Mouse (Mus musculus) adrenal gland, postnatal 25 days (tissue): ENCODE measurements around the gene Eif4ebp2. TPM values are rescaled to one million over a fixed set of nuclear protein-coding genes. Genes with fewer than 3 reads are reported as not detected.
A peak's percentile ranks its signal among the peaks of the same experiment; 100 is the strongest.

Source experiments
- DNase-seq: peaks from one replicate; pipeline ENCODE4 v3.0.0; 2021; ENCODE audit warnings: mixed read lengths
- total RNA-seq: library from RNA; stranded (reverse); gene quantifications from 2 replicates; pipeline ENCODE4 v1.2.3, GENCODE M21; 2021

The Eif4ebp2 gene
- total RNA-seq, 1 experiment from 2014 or later = 112 TPM

GRCm38 (mm10) chr10:61418131-61418900 is 34.1 kb downstream of the Eif4ebp2 start:
- DNase-seq = no peak

GRCm38 (mm10) chr10:61417672-61418071 is 34.8 kb downstream of the Eif4ebp2 start, which contains the start of gene Nodal:
Nodal (plus strand) TSS chr10:61417972.
- DNase-seq = no peak

GRCm38 (mm10) chr10:61417046-61417445 is 35.4 kb downstream of the Eif4ebp2 start:
- DNase-seq = no peak

GRCm38 (mm10) chr10:61416561-61416960 is 35.9 kb downstream of the Eif4ebp2 start:
- no peak for DNase-seq

GRCm38 (mm10) chr10:61415890-61416289 is 36.6 kb downstream of the Eif4ebp2 start:
- no peak for DNase-seq

- no peak for DNase-seq
These were observed 37.2 kb downstream of the Eif4ebp2 start for GRCm38 (mm10) chr10:61415240-61415639.

- no peak for DNase-seq
These were observed 39.4 kb downstream of the Eif4ebp2 start for GRCm38 (mm10) chr10:61412910-61413625.

- DNase-seq = no peak
These were observed 42.3 kb downstream of the Eif4ebp2 start for GRCm38 (mm10) chr10:61410193-61410592.

GRCm38 (mm10) chr10:61409776-61410175 is 42.7 kb downstream of the Eif4ebp2 start:
- DNase-seq = no peak

GRCm38 (mm10) chr10:61405958-61406357 is 46.5 kb downstream of the Eif4ebp2 start:
- no peak for DNase-seq

- DNase-seq = no peak
These were observed 49.5 kb downstream of the Eif4ebp2 start for GRCm38 (mm10) chr10:61402911-61403310.

GRCm38 (mm10) chr10:61402480-61402879 is 50.0 kb downstream of the Eif4ebp2 start:
- no peak for DNase-seq

- no peak for DNase-seq
These were observed 52.1 kb downstream of the Eif4ebp2 start for GRCm38 (mm10) chr10:61400407-61400806.

GRCm38 (mm10) chr10:61399156-61399734 is 53.2 kb downstream of the Eif4ebp2 start:
- DNase-seq = peak; percentile 70

- no peak for DNase-seq
These were observed 54.3 kb downstream of the Eif4ebp2 start for GRCm38 (mm10) chr10:61398125-61398524.

- no peak for DNase-seq
These were observed 57.9 kb downstream of the Eif4ebp2 start for GRCm38 (mm10) chr10:61394476-61395136.

GRCm38 (mm10) chr10:61392584-61392983 is 59.9 kb downstream of the Eif4ebp2 start:
- DNase-seq = no peak

- no peak for DNase-seq
These were observed 62.3 kb downstream of the Eif4ebp2 start for GRCm38 (mm10) chr10:61390148-61390547.

GRCm38 (mm10) chr10:61389020-61389419 is 63.4 kb downstream of the Eif4ebp2 start:
- no peak for DNase-seq

- DNase-seq = no peak
These were observed 66.2 kb downstream of the Eif4ebp2 start for GRCm38 (mm10) chr10:61386284-61386683.

GRCm38 (mm10) chr10:61385174-61385573 is 67.3 kb downstream of the Eif4ebp2 start:
- DNase-seq = no peak

GRCm38 (mm10) chr10:61383715-61384047 is 68.8 kb downstream of the Eif4ebp2 start:
- DNase-seq = no peak
